Mouse (Mus musculus) thymus, adult 2 months (tissue): Measurements from ENCODE around the gene Kif4. TPM values are rescaled to one million over a fixed set of nuclear protein-coding genes. Genes with fewer than 3 reads are reported as not detected.

Experiments
- DNase-seq: peaks from one replicate; pipeline ENCODE4 v3.0.0; 2021
- H3K27ac ChIP-seq: fragments of 200-500 bp; 2 replicates; pipeline ENCODE4 v1.5.1; 2012; ENCODE audit warnings: low read length, control low read depth; ENCODE audit not compliant: control insufficient read depth, insufficient read depth
- H3K27me3 ChIP-seq: fragments of 200-500 bp; 2 replicates; pipeline ENCODE4 v1.6.1; 2012; ENCODE audit warnings: mild to moderate bottlenecking, low read length, moderate library complexity, mixed read lengths; ENCODE audit not compliant: control insufficient read depth, insufficient read depth
- H3K36me3 ChIP-seq: fragments of 200-500 bp; 2 replicates; pipeline ENCODE4 v1.6.1; 2012; ENCODE audit warnings: mild to moderate bottlenecking, low read length, moderate library complexity; ENCODE audit not compliant: control insufficient read depth, insufficient read depth
- H3K4me1 ChIP-seq: fragments of 200-500 bp; replicated peaks from 2 replicates; pipeline ENCODE4 v1.6.1; 2012; ENCODE audit warnings: low read length; ENCODE audit not compliant: control insufficient read depth, insufficient read depth
- H3K4me3 ChIP-seq: fragments of 200-500 bp; 2 replicates; pipeline ENCODE4 v1.5.1; 2012; ENCODE audit warnings: mild to moderate bottlenecking, low read length, control low read depth, moderate library complexity; ENCODE audit not compliant: control insufficient read depth, insufficient read depth
- CTCF ChIP-seq: fragments of 200-500 bp; IDR thresholded peaks from 2 replicates; pipeline ENCODE4 v1.5.1; 2012; ENCODE audit warnings: mild to moderate bottlenecking, control low read depth, low read length, moderate library complexity, borderline replicate concordance; ENCODE audit not compliant: control insufficient read depth, poor library complexity, insufficient read depth; ENCODE audit errors: extremely low read depth
- POLR2A ChIP-seq: fragments of 200-500 bp; IDR thresholded peaks from 2 replicates; pipeline ENCODE4 v1.6.1; 2012; ENCODE audit warnings: mild to moderate bottlenecking, low read length, control low read depth, moderate library complexity; ENCODE audit not compliant: control insufficient read depth, poor library complexity, insufficient read depth; ENCODE audit errors: extremely low read depth
- WGBS: fragments of 180-500 bp; shearing (Covaris S2); methylation state at CpG from one replicate; pipeline ENCODE4 v1.1.7; 2018; 5-methylcytosine and 5-hydroxymethylcytosine counted together
- polyA plus RNA-seq: library from polyadenylated mRNA; depleted of rRNA; stranded (reverse); fragments of >200 nt; gene quantifications from 2 replicates; pipeline ENCODE4 v1.2.3, GENCODE M21; 2012

Gene Kif4
- polyA plus RNA-seq, 1 experiment, result 6.3 TPM

DNA sequence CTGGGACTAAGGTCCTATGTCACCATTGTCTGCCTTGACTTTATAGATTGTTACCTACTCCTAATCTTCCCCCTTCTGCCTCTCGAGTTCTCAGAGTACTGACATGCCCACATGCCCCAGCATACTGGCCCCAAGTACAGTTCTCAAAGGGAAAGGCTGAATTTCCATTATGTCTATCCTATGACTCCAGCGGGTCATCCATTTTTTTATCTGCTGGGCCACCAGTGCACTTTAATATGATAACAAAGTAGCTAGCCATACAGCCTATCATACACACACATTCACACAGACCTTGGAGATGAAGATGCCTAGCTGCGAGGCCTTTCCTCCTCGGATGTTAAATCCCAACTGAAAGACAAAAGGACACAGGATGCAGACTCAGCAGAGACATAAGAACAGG lies 1.3 kb upstream of the Kif4 start:
- H3K36me3 ChIP-seq, result 0 out of 2 replicates have a peak, but pooled peaks cover 3% of the 10 kb centered on the region
- H3K27ac ChIP-seq, result no peak overlapping the region
- DNase-seq, result no peak
- TF ChIP-seq POLR2A, result no peak
- no peak for TF ChIP-seq CTCF
- H3K4me3 ChIP-seq, result no peak overlapping the region
- peaks cover 3% of the 10 kb centered on the region; the same call in 1 of the 2 replicates for H3K4me1 ChIP-seq
- no peaks in the 10 kb centered on the region for H3K27me3 ChIP-seq
- 100% methylated on average over 4 of the region's 4 CpGs for WGBS

GRCm38 (mm10) chrX:100625146-100625545 lies 391 bp upstream of the Kif4 start:
- Histone ChIP-seq H3K4me1 (peaks cover 3% of the 10 kb centered on the region; the same call in 1 of the 2 replicates), H3K36me3 (0 out of 2 replicates have a peak, but pooled peaks cover 3% of the 10 kb centered on the region), H3K27ac (no peak overlapping the region), H3K4me3 (peak overlapping the region; percentile 15; the same call in 1 of the 2 replicates), H3K27me3 (no peaks in the 10 kb centered on the region)
- DNase-seq, result no peak
- 14% methylated on average over 7 of the region's 7 CpGs for WGBS
- TF ChIP-seq CTCF, result no peak
- no peak for TF ChIP-seq POLR2A

DNA sequence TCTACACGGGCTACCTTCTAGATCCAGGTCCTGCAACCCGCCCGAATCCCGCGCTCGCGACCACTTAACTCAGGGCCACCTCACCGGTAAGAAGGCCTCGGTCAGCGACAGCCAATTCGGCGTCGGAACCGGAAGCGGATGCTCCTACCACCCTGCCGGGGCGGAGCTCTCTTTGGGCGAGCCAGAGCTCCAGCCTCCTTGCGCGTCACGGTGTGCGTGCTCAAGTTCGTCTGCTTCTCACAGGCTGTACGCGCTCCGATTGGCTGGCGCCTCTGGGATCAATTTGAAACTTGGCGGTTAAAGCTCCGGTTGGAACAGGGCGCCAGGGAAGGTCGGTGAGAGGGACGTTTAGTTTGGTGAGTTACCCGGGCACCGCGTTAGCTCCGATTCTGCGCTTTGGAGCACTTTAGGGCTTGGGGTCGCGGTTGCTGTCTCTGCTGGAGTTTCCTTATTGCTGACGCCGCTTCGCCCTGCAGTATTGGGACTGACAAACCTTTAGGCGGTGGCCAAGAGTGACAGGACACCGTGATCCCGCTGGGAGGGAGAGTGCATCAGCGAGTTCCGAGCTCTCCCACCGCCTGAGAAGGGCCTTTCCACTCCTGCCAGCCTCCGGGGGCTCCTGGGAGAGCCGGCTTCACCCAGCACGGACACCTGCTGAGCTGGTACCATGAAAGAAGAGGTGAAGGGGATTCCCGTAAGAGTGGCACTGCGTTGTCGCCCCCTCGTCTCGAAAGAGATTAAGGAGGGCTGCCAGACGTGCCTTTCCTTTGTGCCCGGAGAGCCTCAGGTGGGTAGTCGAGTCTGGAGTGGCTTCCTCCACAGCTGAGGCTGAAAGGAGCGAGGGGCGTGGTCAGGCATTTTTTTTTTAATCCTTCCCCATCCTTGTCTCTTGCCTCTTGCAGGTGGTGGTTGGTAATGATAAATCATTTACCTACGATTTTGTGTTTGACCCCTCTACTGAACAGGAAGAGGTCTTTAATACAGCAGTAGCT lies 561 bp downstream of the Kif4 start, which contains the start of gene Pdzd11:
Pdzd11 (minus strand) TSS at position 767 of the 992 bp plus-strand sequence.
- WGBS, result 2% methylated on average over 62 of the region's 62 CpGs
- TF ChIP-seq CTCF (no peak), POLR2A (peak; percentile 61)
- H3K4me1 ChIP-seq, result peaks cover 3% of the 10 kb centered on the region; the same call in 1 of the 2 replicates
- peak within 1 kb of the TSS; percentile 32; the same call in 1 of the 2 replicates for H3K27ac ChIP-seq
- H3K4me3 ChIP-seq, result peak within 1 kb of the TSS; percentile 54
- no peaks in the 10 kb centered on the region for H3K27me3 ChIP-seq
- peak; percentile 83 for DNase-seq
- H3K36me3 ChIP-seq, result 0 out of 2 replicates have a peak, but pooled peaks cover 3% of the 10 kb centered on the region

DNA sequence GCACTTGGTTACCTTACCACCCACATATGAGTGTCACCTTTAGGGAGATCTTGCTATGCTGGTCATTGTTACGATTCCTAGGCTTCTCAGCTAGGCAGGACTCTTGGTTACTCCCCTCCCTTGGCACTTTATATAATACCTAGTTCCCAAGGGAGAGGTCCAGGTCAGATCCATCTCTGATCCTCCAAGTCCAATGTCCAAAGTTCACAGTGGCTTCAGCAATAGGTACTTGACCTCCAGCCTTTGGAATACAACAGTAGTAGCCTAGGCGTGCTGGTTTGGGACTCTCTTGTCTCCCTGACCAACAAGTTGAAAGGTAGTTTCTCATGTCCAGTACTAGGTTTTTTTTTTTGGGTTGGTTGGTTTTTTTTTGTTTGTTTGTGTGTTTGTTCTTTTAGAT lies 3.5 kb downstream of the Kif4 start:
- TF ChIP-seq CTCF (no peak), POLR2A (no peak)
- Histone ChIP-seq H3K4me1 (peaks cover 3% of the 10 kb centered on the region; the same call in 1 of the 2 replicates), H3K4me3 (no peak overlapping the region), H3K27ac (no peak overlapping the region), H3K27me3 (no peaks in the 10 kb centered on the region), H3K36me3 (no peaks in the 10 kb centered on the region)
- DNase-seq, result no peak
- 100% methylated on average over 2 of the region's 2 CpGs for WGBS

DNA sequence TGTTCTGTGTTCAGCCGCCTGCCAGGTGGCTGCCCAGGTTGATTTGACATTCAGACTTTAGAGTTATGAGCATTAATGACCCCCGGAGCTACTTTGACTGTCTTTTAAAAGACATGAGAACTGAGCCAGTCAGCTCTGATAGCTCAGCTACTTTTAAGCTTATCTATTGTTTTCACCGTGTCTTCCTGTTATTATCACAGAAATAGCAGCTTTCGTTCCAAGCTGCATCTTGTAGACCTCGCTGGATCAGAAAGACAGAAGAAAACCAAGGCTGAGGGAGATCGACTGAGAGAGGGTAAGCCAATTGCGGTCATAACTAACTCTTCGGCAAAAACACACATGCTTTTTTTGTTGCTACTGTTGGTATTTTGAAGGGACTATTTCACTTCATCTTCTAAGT lies 12.9 kb downstream of the Kif4 start:
- H3K27ac ChIP-seq, result no peak overlapping the region
- H3K36me3 ChIP-seq, result peaks cover 16% of the 10 kb centered on the region; the same call in 1 of the 2 replicates
- DNase-seq, result no peak
- no peaks in the 10 kb centered on the region for H3K4me1 ChIP-seq
- whole genome bisulfite sequencing, result 98% methylated on average over 8 of the region's 8 CpGs
- H3K27me3 ChIP-seq, result no peaks in the 10 kb centered on the region
- no peak overlapping the region for H3K4me3 ChIP-seq
- TF ChIP-seq POLR2A (no peak), CTCF (no peak)

DNA sequence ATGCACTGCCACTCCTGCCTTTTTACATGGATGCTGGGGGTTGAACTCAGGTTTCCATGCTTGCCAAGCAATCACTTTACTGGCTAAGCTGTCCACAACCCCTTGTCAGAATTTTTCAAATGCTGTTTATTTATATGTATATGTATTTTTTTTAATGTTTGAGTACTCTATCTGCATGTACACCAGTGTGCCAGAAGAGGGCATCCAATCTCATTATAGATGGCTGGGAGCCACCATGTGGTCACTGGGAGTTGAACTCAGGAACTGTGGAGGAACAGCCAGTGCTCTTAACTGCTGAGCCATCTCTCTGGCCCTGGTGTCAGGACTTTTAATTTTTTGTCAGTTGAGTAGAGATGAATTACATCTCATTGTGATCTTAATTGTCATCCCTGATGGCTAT lies 27.3 kb downstream of the Kif4 start:
- TF ChIP-seq POLR2A (no peak), CTCF (no peak)
- H3K4me1 ChIP-seq, result no peaks in the 10 kb centered on the region

DNA sequence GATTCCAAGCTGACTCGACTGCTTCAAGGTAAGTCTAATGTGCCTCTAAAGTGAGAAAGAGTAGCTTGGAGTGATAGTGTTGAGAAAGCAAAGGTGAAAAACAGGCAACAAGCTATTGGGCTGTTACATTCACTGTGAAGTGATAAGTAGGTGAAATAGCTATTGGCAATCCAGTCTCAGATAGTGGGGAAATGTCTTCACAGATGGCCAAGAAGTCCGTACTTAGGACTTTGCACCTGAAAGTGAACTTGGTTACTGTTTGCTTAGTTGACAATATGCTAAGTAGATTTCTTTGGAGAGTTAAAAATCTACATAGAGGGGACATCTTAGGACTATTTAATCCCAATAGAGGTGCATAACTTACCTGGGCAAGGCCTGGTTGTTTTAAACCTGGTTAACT lies 39.3 kb downstream of the Kif4 start:
- DNase-seq, result no peak
- H3K4me1 ChIP-seq, result no peaks in the 10 kb centered on the region
- no peaks in the 10 kb centered on the region for H3K27me3 ChIP-seq
- 98% methylated on average over 2 of the region's 2 CpGs for WGBS
- no peaks in the 10 kb centered on the region for H3K36me3 ChIP-seq
- no peak overlapping the region for H3K27ac ChIP-seq
- TF ChIP-seq POLR2A (no peak), CTCF (no peak)
- no peak overlapping the region for H3K4me3 ChIP-seq

More for the DNA sequence above, 27.3 kb downstream of the Kif4 start:
- DNase-seq, result peak; percentile 1
- Histone ChIP-seq H3K4me3 (no peak overlapping the region), H3K27me3 (no peaks in the 10 kb centered on the region), H3K36me3 (no peaks in the 10 kb centered on the region), H3K27ac (no peak overlapping the region)
